Mouse (Mus musculus): ENCODE data around the gene Ccdc63.

DNA sequence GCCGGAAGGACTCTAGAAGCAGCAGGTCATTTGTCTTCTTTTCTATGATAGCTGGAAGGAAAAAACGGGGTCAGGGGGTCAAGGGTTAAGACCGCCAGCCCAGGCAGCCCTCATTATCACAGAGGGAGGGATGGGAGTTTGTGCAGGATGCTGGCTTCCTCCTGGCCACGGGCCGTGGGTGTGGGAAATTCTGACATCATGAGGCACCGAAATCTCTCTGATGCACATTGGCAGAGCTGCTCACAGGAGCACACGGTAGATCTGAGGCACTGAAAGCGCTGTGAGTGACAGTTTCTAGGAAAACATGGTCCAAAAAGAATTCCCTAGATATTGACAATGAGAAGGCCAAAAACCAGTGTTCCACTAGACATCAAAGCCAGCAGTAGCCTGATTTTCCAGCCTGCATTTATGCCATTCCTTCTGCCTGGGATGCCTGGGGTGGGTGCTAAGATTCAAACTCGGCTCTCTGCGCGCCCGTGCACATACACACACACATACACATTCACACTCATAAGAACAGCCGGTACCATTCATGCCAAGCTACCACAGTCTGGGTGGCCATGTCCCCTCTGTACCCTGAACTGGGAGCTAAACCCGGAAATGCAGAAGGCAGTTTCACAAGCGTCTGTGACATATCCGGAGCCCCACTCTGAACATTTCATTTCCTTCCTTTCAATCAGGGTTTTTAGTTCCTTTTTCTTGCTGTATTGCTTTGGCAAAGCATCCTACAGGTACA lies 31.1 kb downstream of the Ccdc63 start:
- TF ChIP-seq EP300 (IDR thresholded peaks at IDR 0.05; ENCODE audit: low read depth) = peak; percentile 96
- TF ChIP-seq CTCF (IDR thresholded peaks at IDR 0.05; ENCODE audit: low read depth) = peak; percentile 13; the same call in 1 of the 2 replicates

Measured in heart, postnatal 0 days (tissue).